Mouse (Mus musculus) c-Kit-positive CD71-positive TER-119-positive erythroid progenitor cells, embryonic 14.5 days (primary cell): ENCODE measurements around the gene Cd164l2.

Experiments
- DNase-seq: peaks from one replicate; pipeline ENCODE4 v3.0.0-alpha.2; 2013; ENCODE audit warnings: low spot score

Cd164l2 gene

DNA sequence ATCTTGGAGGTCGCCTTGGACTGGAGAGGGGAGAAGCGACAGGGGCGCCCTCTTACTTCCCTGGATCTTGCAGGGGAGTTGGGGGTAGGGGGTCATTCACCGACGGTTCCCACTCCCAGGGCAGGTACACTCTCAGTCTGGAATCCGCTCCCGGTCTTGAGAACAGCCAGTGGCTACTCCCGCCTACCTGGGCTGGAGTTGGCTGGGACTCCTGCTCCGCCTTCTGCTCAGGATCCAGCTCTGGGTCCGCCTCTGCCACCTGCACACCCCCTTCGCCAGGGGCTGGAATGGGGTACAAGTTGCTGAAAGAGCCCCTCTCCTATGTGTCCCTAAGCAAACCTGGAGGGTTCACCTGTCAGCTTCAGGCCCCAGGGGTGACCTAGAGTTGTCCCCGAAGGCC is 45.3 kb downstream of the Cd164l2 start:
- no peak for DNase-seq

DNA sequence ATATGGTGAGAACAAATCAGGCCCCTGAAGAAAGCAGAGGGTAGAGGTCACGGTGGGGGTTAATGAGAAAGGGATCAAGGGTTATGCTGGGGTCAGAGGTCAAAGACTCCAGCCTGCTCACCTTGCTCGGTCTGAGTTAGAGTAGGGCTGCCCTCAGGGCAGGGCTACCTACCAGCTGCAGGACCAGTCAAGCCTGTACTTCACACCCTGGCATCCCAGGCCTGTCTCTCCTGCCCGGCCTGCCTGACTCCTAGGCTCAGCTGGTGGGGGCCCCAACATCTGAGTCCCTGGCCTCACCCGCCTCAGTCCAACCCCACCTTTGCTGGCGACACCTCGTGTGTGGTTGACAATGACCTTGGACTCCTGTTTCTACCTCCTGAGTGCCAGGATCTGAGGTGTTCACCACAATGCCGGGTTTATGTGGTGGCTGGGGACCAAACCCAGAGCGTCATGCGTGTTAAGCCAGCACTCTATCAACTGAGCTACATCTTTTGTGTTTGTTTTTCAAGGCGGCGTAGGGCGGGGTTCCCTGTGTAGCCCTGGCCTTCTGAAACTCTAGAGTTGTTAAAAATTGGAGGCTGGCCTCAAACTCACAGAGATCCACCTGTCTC is 46.0 kb downstream of the Cd164l2 start:
- DNase-seq, result no peak

DNA sequence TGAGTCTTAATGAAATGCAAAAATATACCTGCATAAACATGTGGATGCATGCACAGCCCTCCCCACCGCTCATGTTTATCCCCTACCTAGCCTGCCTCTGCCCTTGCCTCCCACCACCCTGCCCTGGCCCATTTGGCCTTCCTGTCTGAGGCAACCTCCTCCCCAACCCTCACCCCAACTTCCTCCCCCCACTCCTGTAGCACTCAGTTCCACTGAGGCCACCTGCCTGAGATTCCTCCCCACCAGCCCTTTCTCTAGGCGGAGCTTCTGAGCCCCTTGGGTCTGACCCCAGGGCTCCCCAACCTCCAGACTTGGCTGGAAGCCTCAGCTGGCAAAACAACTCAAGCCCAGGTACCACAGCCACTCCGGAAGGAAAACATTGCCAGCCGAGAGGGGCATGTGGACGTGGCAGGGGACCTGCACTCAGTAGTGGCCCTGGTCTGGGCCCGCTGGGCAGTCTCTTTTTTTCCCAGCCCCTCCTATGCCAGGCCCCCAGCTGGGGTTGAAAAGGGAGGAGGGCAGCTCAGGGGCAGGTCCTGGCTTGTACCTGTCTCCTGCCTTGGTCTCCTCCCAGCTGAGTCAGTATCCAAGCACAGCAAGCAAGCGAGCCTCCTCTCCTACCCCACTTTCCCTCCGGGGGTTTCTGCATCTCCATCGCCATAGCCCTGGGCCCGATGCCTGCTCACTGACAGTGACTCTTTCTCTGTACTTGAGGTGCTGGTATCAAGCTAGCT is 49.9 kb downstream of the Cd164l2 start:
- no peak for DNase-seq

DNA sequence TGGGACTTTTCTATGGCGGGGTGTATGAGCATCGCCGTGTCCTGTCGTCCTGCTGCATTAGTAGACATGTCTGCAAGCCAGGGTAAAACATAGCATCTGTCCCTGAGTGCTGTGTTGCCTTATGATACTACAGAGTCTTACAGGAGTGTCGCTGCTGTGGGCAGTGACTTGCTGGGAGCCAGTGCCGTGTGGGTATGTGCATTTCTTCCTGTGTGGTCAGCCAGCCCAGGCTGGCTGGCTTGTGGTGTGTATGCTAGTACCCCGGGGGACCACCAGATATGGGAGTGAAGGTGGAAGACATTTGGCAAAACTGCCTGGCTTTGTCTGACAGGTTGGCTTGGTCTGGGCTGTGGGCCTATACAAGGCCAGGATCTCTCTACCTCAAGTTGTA is 50.4 kb downstream of the Cd164l2 start:
- DNase-seq, result no peak

DNA sequence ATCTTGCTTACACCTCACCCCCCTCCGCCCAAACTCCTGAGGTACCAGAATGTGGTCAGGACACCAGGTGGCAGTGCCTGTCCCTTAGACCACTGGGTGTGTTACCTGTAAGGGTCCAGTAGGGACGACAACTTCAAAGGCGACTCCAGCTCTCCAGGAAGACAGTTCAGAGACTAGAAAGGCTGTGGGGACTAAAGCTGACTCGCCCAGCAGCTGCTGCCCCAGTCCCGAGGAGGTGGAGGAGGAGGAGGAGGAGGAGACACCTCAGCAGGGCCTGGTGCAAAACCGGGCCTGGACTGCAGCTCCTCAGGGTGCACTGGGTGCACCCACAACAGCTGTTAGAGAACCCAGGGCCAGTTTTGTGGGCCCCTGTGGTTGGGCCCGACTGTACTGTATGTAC is 51.0 kb downstream of the Cd164l2 start, which contains the start of gene Sytl1:
TSS of gene Sytl1 (minus strand) at position 232 of the 400 bp plus-strand sequence.
- no peak for DNase-seq

DNA sequence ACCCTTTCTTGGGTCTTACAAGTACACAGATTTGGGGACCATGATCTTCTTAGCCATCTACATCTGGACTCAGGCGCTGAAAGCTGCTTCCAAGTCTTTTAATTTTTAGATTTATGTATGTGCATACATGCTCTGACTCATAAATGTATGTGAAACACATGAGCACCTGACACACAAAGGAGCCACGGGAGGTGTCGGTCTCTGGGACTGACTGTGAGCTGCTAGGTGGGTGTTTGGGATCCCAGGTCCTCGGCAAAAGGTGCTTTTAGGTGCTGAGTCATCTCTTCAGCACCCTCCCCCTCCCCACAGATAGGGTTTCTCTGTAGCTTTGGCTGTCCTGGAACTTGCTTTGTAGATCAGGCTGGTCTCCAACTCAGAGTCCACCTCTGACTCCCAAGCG is 51.8 kb downstream of the Cd164l2 start:
- DNase-seq, result no peak

DNA sequence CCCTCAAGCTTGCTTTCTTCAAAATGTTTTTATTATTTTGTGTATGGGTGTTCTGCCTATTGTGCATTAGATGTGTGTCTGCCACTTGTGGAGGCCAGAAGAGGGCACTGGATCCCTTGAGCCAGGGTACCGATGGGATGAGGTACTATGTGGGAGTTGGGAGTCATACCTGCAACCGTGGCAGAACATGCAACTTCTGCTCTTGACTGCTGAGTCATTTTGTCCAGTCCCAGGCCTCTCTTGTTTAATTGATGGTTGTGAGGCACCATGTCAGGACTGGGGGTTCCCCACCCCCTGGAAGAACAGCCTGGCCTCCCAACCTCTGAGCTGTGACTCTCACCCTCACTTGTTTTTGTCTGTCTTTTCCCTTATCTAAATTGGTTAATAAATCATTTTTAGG is 52.6 kb downstream of the Cd164l2 start:
- DNase-seq, result no peak

DNA sequence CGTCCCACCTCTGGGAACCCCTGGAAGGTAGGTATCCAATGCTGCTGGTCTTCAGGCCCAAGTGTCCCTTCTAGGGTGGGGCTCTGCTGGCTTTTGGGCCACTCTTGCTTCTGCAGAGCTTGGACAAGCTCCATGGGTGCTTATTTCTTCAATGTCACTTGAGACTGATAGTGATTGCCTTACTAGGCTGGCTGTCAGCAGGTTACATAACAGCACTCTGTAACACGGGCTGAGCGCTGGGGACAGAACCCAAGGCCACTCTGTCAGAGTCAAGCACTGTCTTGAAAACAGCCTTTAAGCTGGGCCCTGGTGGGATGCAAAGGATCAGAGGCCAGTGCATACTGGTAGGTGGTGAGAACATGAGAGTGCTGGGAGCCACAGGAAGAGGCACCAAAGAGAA is 53.4 kb downstream of the Cd164l2 start:
- DNase-seq, result no peak

DNA sequence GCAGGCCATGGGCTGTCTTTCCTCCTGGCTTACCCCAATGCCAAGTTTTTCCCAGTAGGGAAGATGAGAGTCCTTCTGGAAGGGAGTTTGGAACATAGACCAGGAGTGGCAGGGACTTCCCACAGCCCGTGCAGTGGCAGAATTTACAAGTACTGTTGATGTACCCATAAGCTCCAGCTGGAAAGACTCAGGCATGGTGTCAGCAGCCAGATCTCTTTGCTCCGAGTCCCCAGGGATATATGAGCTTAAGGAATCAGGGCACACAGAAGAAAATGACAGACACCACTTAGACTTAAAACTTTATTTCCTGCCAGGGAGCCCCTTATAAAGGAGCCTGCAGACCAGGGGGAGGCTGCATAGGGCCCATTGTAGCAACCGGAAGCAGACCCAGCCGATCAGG is 53.8 kb downstream of the Cd164l2 start:
- no peak for DNase-seq

DNA sequence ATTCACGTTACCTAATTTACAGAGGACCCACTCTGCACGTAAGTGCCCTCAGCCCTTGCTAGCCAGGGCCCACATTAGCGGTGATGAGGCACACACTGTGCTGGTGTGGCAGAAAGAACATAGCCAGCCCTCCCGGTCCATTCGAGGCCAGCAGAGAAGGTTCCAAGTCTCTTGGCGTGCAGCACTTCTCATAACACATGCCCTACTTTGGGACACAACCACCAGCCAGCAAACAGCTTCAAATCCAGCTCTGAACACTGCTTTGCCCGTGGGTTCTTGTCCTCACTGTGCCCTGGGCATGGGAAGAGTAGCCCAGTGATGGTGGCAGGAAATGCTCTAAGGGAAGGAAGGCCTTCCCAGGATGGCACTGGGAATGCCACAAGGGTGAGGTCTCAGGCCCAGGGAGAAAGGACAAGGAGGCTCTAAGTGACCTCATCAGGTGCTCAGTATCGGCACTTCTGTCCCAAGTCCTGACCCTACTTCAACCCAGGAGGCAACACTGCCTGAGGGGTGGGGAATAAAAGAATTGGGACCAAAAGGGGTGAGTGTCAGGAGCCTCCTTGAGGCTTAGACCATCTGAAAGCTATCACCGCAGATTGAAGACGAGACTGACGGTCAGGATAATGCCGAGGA is 54.4 kb downstream of the Cd164l2 start:
- no peak for DNase-seq

DNA sequence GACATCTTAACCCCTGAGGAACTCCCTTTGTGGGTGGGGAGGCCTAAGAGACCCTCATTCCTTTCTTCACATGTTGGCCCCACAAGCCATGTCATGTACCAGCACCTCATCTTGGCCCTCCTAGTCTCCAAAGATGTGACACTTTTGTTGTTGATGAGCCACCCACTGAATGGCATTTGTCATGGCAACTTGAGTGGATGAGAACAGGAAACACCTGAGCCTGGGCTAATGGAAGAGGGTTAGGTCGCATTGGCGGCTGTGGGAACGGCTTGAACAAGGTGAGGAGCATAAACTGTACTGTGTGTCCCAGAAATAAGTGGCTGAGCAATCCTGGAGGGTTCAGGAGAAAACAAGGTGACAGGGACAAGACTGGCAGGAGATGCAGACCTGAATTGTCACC is 57.0 kb downstream of the Cd164l2 start:
- no peak for DNase-seq

DNA sequence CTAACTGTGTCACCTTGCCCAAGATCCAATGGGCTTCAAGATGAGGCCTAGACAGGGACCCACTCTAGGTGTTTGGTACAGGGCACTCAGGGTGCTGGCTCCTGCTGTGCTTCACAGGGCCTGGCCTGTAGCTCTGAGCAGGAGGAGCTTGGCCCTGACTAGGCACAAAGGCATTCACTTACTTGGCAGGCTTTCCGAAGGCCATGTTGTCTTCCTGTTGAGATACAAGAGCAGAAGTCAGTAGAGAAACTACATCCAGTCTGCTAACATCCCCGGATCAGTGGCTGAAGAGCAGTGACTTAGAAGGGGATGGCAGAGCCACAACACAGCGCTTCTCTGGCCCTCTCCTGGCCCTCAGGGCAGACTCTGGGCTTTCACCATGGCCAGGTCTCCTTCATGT is 57.7 kb downstream of the Cd164l2 start:
- DNase-seq, result no peak

DNA sequence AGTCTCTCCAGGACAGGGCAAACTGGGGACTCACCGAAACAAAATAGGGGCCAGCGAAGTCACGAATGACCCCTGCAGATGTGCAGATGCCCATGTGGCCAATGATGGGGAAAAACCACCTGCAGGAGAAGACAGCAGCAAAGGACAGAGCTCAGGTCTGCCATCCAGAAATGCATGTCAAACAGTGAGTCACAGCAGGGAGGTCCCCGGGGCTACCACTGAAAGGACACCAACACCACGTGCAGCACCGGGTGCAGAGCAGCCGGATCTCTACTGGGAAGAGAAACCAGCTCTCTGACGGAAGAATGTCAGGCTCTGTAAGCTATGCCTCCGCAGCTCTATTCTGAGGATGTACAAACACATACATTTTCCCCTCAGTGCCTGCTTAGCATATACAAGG is 59.0 kb downstream of the Cd164l2 start:
- DNase-seq, result no peak
